In the genomic region with DNA sequence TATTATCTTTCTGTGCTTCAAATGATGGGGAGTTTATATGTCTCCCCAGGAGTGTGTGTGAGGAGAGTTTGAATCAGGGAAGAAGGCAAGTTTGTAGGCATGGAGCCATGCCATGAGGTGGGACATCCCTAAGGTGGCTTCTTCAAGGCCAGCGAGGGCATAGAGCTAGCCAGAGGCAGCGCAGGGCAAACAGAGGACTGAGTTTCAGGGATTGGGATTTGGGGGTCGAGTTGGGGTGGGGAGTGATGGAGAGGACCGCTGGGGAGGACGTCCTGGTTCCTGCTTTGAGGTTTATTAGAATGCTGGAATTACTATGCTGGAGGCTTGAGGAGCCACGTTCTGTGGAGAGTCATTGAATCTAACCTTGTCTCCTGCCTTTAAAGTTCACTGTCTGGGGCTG, we compare ENCODE assay signal across 28 mouse cellular contexts. TPM values are rescaled to one million over a fixed set of nuclear protein-coding genes. Genes with fewer than 3 reads are reported as not detected.
"Had no signal": no experiment of that assay in that cellular context is flagged by ENCODE, and none has a peak within 500 bp of the region (broad histone marks: within the 10 kb centered on the region; RNA-seq: fewer than 3 reads in every experiment).

No protein-coding gene starts in this region.

- DNase-seq: lung, adult 18-20 months; lung, embryonic 14.5 days; lung, postnatal 10 days; lung, postnatal 4 days; midbrain, embryonic 14.5 days; retina, postnatal 1 day; right cerebral cortex, adult 18-20 months; right cerebral cortex, postnatal 25 days; right cerebral cortex, postnatal 4 days; spleen, adult 18-20 months; thymus, adult 2 months; thymus, postnatal 25 days; thymus, postnatal 4 days had no signal

- H3K27ac ChIP-seq: midbrain, embryonic 10.5 days; midbrain, embryonic 12.5 days; neural tube, embryonic 13.5 days; neural tube, embryonic 15.5 days had no signal

- H3K4me2 ChIP-seq: lung, embryonic 14.5 days; midbrain, embryonic 12.5 days; neural tube, embryonic 13.5 days; neural tube, embryonic 15.5 days had no signal

- H3K9me3 ChIP-seq: midbrain, embryonic 10.5 days; midbrain, embryonic 12.5 days; neural tube, embryonic 13.5 days; neural tube, embryonic 15.5 days had no signal

- H3K9ac ChIP-seq: lung, embryonic 14.5 days; midbrain, embryonic 12.5 days; neural tube, embryonic 13.5 days; neural tube, embryonic 15.5 days had no signal

- ATAC-seq: midbrain, embryonic 16.5 days had no signal

- H3K36me3 ChIP-seq: midbrain, embryonic 10.5 days; midbrain, embryonic 12.5 days; neural tube, embryonic 13.5 days; neural tube, embryonic 15.5 days had no signal

- H3K27me3 ChIP-seq: neural tube, embryonic 13.5 days; neural tube, embryonic 15.5 days had no signal

- H3K4me1 ChIP-seq: midbrain, embryonic 10.5 days; midbrain, embryonic 12.5 days had no signal

- H3K4me3 ChIP-seq: midbrain, embryonic 10.5 days; midbrain, embryonic 12.5 days; myocyte; neural tube, embryonic 13.5 days; neural tube, embryonic 15.5 days had no signal

RNA-seq across cellular contexts. Expression of a gene that starts 10.3 kb away (rescaled TPM):
- total RNA-seq: megakaryocyte, adult 5-6 weeks; megakaryocyte-erythroid progenitor cell, adult 5-6 weeks had no signal
- polyA plus RNA-seq: lung, embryonic 14.5 days; lung, embryonic 16.5 days; midbrain, embryonic 10.5 days; midbrain, embryonic 12.5 days; midbrain, embryonic 14.5 days; midbrain, embryonic 16.5 days; myocyte; neural tube, embryonic 11.5 days; neural tube, embryonic 13.5 days; neural tube, embryonic 15.5 days; small intestine, adult 2 months; stomach, embryonic 14.5 days; stomach, embryonic 16.5 days; testis, adult 2 months; thymus, adult 2 months; urinary bladder, adult 2 months had no signal
